Mouse (Mus musculus) hindbrain, embryonic 13.5 days (tissue): ENCODE data around the gene Ap2a2. TPM values are rescaled to one million over a fixed set of nuclear protein-coding genes. Genes with fewer than 3 reads are reported as not detected.
A peak's percentile ranks its signal among the peaks of the same experiment; 100 is the strongest.

Experiments used
- microRNA-seq: library from miRNA; unstranded; fragments of <30 nt; microRNA quantifications from one replicate; pipeline ENCODE4, GENCODE M21; 2016
- polyA plus RNA-seq: library from polyadenylated mRNA; unstranded; fragments of >200 nt; fragmentation: Nextera tagmentation; extraction: Ambion mirVana; gene quantifications from 2 replicates; pipeline ENCODE4 v1.2.1, GENCODE M21; 2015

The Ap2a2 gene
- polyA plus RNA-seq, 1 experiment from 2014 or later: 105 TPM

Small RNA genes lying within 50 kb of the gene (microRNA-seq; reads per million reads assigned to microRNA genes)
- 3.0 reads per million, percentile 7 among the genes with 10 or more reads in this experiment for gene Mir7063

Other genes with a start within 250 kb of the Ap2a2 start
- gene Deaf1, start 234.5 kb upstream of the Ap2a2 start, polyA plus RNA-seq: 138 and 157 TPM in 2 replicates
- gene Tmem80, start 234.4 kb upstream of the Ap2a2 start, polyA plus RNA-seq: 67.7 and 74.7 TPM in 2 replicates
- 0.65 and 1.4 TPM in 2 replicates for gene Eps8l2, start 223.3 kb upstream of the Ap2a2 start, polyA plus RNA-seq
- gene Taldo1, start 170.0 kb upstream of the Ap2a2 start, polyA plus RNA-seq: 333 and 346 TPM in 2 replicates
- 57.4 and 58.5 TPM in 2 replicates for gene Gatd1, start 148.0 kb upstream of the Ap2a2 start, polyA plus RNA-seq
- 68.3 and 73.4 TPM in 2 replicates for gene Cend1, start 132.7 kb upstream of the Ap2a2 start, polyA plus RNA-seq
- 71.3 and 76.3 TPM in 2 replicates for gene Slc25a22, start 124.3 kb upstream of the Ap2a2 start, polyA plus RNA-seq
- gene Pidd1, start 118.1 kb upstream of the Ap2a2 start, polyA plus RNA-seq: 4.9 and 5.7 TPM in 2 replicates
- gene Rplp2, start 114.8 kb upstream of the Ap2a2 start, polyA plus RNA-seq: 771 and 809 TPM in 2 replicates
- 18.7 TPM in 2 replicates for gene Pnpla2, start 107.0 kb upstream of the Ap2a2 start, polyA plus RNA-seq
- gene Cracr2b, start 101.1 kb upstream of the Ap2a2 start, polyA plus RNA-seq: 6.9 and 7.2 TPM in 2 replicates
- 18.4 and 19.3 TPM in 2 replicates for gene Cd151, start 94.8 kb upstream of the Ap2a2 start, polyA plus RNA-seq
- 86.5 and 88.1 TPM in 2 replicates for gene Polr2l, start 87.0 kb upstream of the Ap2a2 start, polyA plus RNA-seq
- 34.1 and 35.5 TPM in 2 replicates for gene Tspan4, start 86.9 kb upstream of the Ap2a2 start, polyA plus RNA-seq
- 36.6 and 45.5 TPM in 2 replicates for gene Chid1, start 22.3 kb upstream of the Ap2a2 start, polyA plus RNA-seq
- 0.21 and 0.23 TPM in 2 replicates for gene Muc6, start 93.1 kb downstream of the Ap2a2 start, polyA plus RNA-seq
- gene Muc2, start 128.2 kb downstream of the Ap2a2 start, polyA plus RNA-seq: 0.14 and 0.38 TPM in 2 replicates
- gene Muc5ac, start 226.8 kb downstream of the Ap2a2 start, polyA plus RNA-seq: not detected in 2 replicates